Mouse (Mus musculus) forebrain, postnatal 0 days (tissue): ENCODE results near the gene Shisal2b. TPM values are rescaled to one million over a fixed set of nuclear protein-coding genes. Genes with fewer than 3 reads are reported as not detected.
A peak's percentile ranks its signal among the peaks of the same experiment; 100 is the strongest.

Experiments
- ATAC-seq: fragments of 200-750 bp; cut with Nextera tagmentation; 2 replicates; pipeline ENCODE4 v1.8.0; 2017; ENCODE audit warnings: mild to moderate bottlenecking, moderate library complexity
- DNase-seq: peaks from one replicate; pipeline ENCODE4 v3.0.0-alpha.2; 2015
- H3K27ac ChIP-seq: fragments of 300-500 bp; sonication (generic); 2 replicates; pipeline ENCODE4 v1.5.1; 2014; ENCODE audit warnings: low read depth, mild to moderate bottlenecking, antibody characterized with exemption, low read length, moderate library complexity, mixed read lengths
- H3K27me3 ChIP-seq: fragments of 300-500 bp; sonication (generic); 2 replicates; pipeline ENCODE4 v1.6.1; 2014; ENCODE audit warnings: mild to moderate bottlenecking, low read length, mixed read lengths; ENCODE audit not compliant: insufficient read depth
- H3K36me3 ChIP-seq: fragments of 300-500 bp; sonication (generic); 2 replicates; pipeline ENCODE4 v1.6.1; 2014; ENCODE audit warnings: mild to moderate bottlenecking, moderate library complexity; ENCODE audit not compliant: insufficient read depth
- H3K4me1 ChIP-seq: fragments of 300-500 bp; sonication (generic); 2 replicates; pipeline ENCODE4 v1.6.1; 2014; ENCODE audit warnings: antibody characterized with exemption; ENCODE audit not compliant: insufficient read depth
- H3K4me2 ChIP-seq: fragments of 300-500 bp; sonication (generic); 2 replicates; pipeline ENCODE4 v1.6.1; 2014; ENCODE audit warnings: low read depth, mild to moderate bottlenecking, moderate library complexity
- H3K4me3 ChIP-seq: fragments of 300-500 bp; sonication (generic); 2 replicates; pipeline ENCODE4 v1.5.1; 2014; ENCODE audit warnings: low read depth, low read length, mixed read lengths
- H3K9ac ChIP-seq: fragments of 300-500 bp; sonication (generic); 2 replicates; pipeline ENCODE4 v1.6.1; 2014; ENCODE audit warnings: mild to moderate bottlenecking
- H3K9me3 ChIP-seq: fragments of 300-500 bp; sonication (generic); 2 replicates; pipeline ENCODE4 v1.6.1; 2016; ENCODE audit warnings: low read length
- CTCF ChIP-seq: sonication (generic); IDR thresholded peaks from 2 replicates; pipeline ENCODE4 v1.5.1; 2016; ENCODE audit warnings: antibody characterized with exemption, control low read depth, low read depth
- WGBS: fragments of 180-500 bp; shearing (Covaris S2); extraction: QIAGEN DNeasy Blood & Tissue Kit; methylation state at CpG from one replicate; pipeline ENCODE4 v1.1.7; 2014; 5-methylcytosine and 5-hydroxymethylcytosine counted together
- polyA plus RNA-seq: library from polyadenylated mRNA; unstranded; fragments of >200 nt; fragmentation: Nextera tagmentation; extraction: Ambion mirVana; gene quantifications from 2 replicates; pipeline ENCODE4 v1.2.1, GENCODE M21; 2015
- total RNA-seq: library from RNA; depleted of rRNA; stranded (reverse); fragments of >200 nt; gene quantifications from 2 replicates; pipeline ENCODE4 v1.2.3, GENCODE M21; 2014

Shisal2b gene
- total and polyA plus RNA-seq, 2 experiments from 2014 or later: 2.4 to 3.0 TPM

- DNase-seq (no peak), ATAC-seq (no peak)
- WGBS: 24% methylated on average over 16 of the region's 16 CpGs
- Histone ChIP-seq H3K4me1 (no peaks in the 10 kb centered on the region), H3K27me3 (no peaks in the 10 kb centered on the region), H3K4me2 (no peak overlapping the region), H3K9ac (no peak overlapping the region), H3K4me3 (no peak overlapping the region), H3K9me3 (no peaks in the 10 kb centered on the region), H3K27ac (no peak overlapping the region), H3K36me3 (no peaks in the 10 kb centered on the region)
- TF ChIP-seq CTCF: no peak
Measured at GRCm38 (mm10) chr13:104883566-104884249, 20.0 kb upstream of the Shisal2b start.

DNA sequence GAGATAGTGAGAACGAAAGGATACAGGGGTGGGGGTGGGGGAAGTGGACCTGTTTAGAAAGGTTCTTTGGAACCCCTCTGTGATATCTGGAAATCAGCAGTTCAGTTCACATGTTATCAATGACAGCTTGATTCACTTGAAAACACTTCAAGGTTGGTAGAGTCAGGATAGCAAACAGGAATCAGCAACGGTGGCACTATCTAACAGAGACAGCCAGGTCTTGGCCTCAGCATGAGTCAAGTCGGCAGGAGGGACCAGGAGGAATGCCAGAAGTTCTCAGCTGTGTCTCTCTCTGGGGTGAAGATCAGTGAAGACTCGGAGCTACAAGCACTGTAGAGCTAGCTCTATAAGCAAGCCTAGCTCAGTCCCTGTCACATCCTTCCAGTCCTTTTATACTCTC is 14.8 kb upstream of the Shisal2b start:
- Histone ChIP-seq H3K4me2 (no peak overlapping the region), H3K9ac (no peak overlapping the region), H3K4me3 (no peak overlapping the region), H3K27ac (no peak overlapping the region), H3K27me3 (no peaks in the 10 kb centered on the region), H3K9me3 (no peaks in the 10 kb centered on the region), H3K36me3 (no peaks in the 10 kb centered on the region), H3K4me1 (no peaks in the 10 kb centered on the region)
- ATAC-seq (no peak), DNase-seq (no peak)
- TF ChIP-seq CTCF: no peak
- 84% methylated on average over 4 of the region's 4 CpGs for WGBS

GRCm38 (mm10) chr13:104869907-104870306 is 6.2 kb upstream of the Shisal2b start:
- H3K4me3 ChIP-seq: no peak overlapping the region
- no peaks in the 10 kb centered on the region for H3K4me1 ChIP-seq
- DNase-seq (no peak), ATAC-seq (no peak)
- no peak overlapping the region for H3K27ac ChIP-seq
- no peak for TF ChIP-seq CTCF
- WGBS: 98% methylated on average over 2 of the region's 2 CpGs
- no peaks in the 10 kb centered on the region for H3K27me3 ChIP-seq
- no peak overlapping the region for H3K9ac ChIP-seq
- no peaks in the 10 kb centered on the region for H3K36me3 ChIP-seq
- H3K4me2 ChIP-seq: no peak overlapping the region
- no peaks in the 10 kb centered on the region for H3K9me3 ChIP-seq

DNA sequence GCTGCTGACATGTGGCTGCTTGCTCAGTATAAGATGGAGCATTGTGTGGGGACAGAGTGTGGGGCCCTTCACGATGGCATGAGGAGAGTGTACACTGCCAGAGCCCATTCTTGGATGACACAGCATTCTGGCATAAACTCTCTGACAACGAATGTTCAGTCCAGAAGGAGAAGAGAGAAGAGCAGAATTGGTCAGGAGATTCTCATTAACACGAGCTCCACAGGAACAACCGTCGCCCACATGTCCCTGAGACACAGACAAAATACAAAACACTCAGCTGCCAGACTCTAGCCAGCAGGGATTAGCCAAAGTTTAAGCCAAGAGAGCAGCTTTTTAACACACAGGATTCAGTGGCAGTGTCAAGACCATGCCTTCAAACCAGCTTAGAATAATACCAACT is 3.0 kb upstream of the Shisal2b start:
- Histone ChIP-seq H3K9ac (no peak overlapping the region), H3K4me3 (no peak overlapping the region), H3K4me1 (no peaks in the 10 kb centered on the region), H3K36me3 (no peaks in the 10 kb centered on the region), H3K27me3 (no peaks in the 10 kb centered on the region), H3K4me2 (no peak overlapping the region), H3K27ac (no peak overlapping the region), H3K9me3 (no peaks in the 10 kb centered on the region)
- WGBS: 68% methylated on average over 5 of the region's 5 CpGs
- DNase-seq: no peak
- TF ChIP-seq CTCF: no peak
- ATAC-seq: 0 out of 2 replicates have a peak, but pooled peaks have one; percentile 16

DNA sequence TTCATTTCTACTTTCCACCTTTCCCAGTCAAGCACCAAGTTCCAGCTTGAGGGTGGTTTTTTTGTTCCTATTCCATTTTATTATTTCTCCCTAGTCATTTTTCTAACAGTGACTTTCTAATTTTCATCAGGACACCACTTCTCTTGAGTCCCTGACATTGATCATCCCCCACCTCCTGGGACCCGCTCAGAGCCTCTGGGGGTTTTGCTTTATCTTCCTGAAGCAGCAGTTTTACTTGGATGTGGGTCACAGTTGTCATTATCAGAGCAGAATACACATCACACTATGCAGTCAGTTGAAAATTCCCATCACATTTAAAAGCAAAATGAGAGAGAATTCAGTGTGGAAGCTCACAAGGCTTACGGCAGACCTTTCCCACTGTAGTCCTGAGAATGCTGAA is 10.0 kb downstream of the Shisal2b start:
- TF ChIP-seq CTCF: no peak
- Histone ChIP-seq H3K4me1 (no peaks in the 10 kb centered on the region), H3K36me3 (no peaks in the 10 kb centered on the region), H3K27ac (no peak overlapping the region), H3K27me3 (no peaks in the 10 kb centered on the region), H3K4me3 (no peak overlapping the region), H3K4me2 (no peak overlapping the region), H3K9ac (no peak overlapping the region), H3K9me3 (no peaks in the 10 kb centered on the region)
- DNase-seq (no peak), ATAC-seq (no peak)
- whole genome bisulfite sequencing: 83% methylated on average over 2 of the region's 2 CpGs

DNA sequence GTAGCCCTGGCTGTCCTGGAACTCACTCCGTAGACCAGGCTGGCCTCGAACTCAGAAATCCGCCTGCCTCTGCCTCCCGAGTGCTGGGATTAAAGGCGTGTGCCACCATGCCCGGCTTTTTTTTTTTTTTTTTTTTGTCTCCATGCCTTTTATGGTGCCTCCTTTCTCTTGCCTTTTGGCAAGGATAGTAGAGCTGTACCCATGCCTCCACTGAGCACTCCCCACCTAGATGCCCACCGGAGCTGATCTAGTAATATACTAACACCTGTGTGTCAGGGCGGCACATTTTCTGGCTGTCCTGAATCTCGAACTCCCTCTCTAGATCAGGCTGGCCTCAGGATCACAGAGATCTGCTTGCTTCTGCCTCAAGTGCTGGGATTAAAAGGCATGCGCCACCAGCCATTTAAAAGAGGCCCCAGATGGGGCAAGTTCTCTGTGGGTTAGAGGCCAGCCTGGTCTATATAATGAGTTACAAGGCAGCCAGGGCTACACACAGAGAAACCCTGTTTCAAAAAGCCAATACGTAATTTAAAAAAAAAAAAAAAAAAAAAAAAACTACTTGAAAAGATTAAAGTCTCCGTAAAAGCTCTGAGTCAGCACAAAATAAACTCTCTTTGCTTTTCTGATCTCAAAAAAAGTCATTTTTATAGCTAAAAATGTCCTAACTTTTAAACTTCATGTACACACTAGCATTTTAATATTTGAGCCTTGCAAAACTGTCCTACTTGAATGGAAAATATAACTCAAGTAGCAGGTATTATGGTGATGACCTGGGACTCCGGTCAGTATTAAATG is 20.2 kb downstream of the Shisal2b start:
- Histone ChIP-seq H3K4me3 (no peak overlapping the region), H3K27ac (no peak overlapping the region), H3K9ac (no peak overlapping the region), H3K27me3 (no peaks in the 10 kb centered on the region), H3K4me1 (no peaks in the 10 kb centered on the region), H3K4me2 (no peak overlapping the region), H3K9me3 (no peaks in the 10 kb centered on the region), H3K36me3 (peaks cover 4% of the 10 kb centered on the region; the same call in 1 of the 2 replicates)
- no peak for TF ChIP-seq CTCF
- no peak for DNase-seq
- ATAC-seq: no peak
- WGBS: 90% methylated on average over 9 of the region's 13 CpGs

DNA sequence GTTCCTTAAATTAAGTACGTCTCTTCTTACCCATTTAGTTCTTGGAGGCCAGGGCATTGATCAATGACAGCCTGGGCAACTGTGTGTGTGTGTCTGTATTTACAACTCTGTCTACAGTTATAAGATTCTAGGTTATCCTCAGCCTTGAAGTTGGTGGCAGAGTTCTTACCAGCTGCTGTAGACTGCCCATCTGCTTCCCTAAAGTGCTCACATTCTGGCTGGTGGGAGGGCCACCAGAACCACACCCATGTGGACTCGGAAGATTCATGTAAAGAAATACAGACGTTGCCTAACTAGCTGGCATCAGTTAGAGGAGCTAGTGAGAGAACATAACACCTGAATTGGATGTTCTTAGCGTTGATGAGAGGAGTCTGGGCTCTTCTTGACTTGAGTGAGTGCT is 21.8 kb downstream of the Shisal2b start:
- H3K36me3 ChIP-seq: peaks cover 8% of the 10 kb centered on the region
- H3K4me2 ChIP-seq: no peak overlapping the region
- H3K4me1 ChIP-seq: no peaks in the 10 kb centered on the region
- H3K4me3 ChIP-seq: no peak overlapping the region
- no peak overlapping the region for H3K9ac ChIP-seq
- no peak overlapping the region for H3K27ac ChIP-seq
- no peaks in the 10 kb centered on the region for H3K9me3 ChIP-seq
- ATAC-seq (no peak), DNase-seq (no peak)
- no peak for TF ChIP-seq CTCF
- no peaks in the 10 kb centered on the region for H3K27me3 ChIP-seq
- WGBS: 86% methylated on average over 4 of the region's 4 CpGs
